Mouse (Mus musculus): ENCODE results near the gene Ahcy. TPM values are rescaled to one million over a fixed set of nuclear protein-coding genes. Genes with fewer than 3 reads are reported as not detected.
"Not testable (repeated sequence)": the region's sequence is repeated elsewhere in the genome, so short reads cannot be mapped to it uniquely, and the experiment has no call there.

Gene Ahcy
- total and polyA plus RNA-seq, 3 experiments: 32.4 to 53.1 (median 36.9) TPM

DNA sequence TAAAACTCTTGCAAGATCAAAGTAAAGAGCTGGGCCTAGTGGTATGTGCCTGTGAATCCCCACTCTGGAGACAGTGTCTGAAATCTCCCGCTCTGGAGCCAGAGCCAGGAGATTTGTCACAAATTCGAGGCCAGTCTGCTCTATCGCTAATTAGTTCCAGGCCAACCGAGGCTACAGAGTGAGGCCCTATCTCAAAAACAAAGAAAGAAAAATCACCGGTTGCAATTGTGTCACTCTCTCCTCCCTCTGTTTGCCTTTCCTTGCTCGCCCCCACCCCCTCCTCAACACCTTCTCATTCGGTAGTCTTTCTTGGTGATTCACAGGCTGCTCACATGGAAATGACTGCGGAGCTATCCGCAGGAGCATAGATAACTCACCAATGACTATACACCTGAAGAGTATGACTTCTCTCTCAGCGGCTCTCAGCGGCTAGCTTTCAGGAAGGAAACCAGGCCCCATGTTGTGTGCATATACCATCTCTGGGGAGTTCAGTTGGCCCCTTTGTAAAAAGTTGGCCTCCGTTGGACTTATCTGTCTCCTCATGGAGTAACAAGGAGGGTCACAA lies 551 bp upstream of the Ahcy start:
- DNase-seq: no peak

DNA sequence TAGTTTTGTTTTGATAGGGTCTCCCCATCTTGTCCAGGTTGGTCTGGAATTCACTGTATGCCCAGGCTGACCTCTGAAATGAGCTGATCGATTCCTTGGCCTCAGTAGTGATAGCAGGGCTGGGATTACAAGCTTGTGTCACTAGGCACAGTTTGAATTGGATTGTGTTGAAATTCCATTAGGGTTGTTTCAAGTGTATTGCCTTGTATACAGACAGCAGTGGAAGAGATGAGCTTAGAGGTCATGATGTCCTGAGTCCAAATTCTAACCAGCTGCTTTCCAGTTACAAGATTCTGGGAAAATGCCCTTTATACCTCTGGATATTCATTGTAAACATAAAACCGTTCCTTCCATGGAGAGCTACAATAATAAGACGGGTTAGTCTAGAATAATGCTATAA lies 950 bp downstream of the Ahcy start:
- DNase-seq: no peak

DNA sequence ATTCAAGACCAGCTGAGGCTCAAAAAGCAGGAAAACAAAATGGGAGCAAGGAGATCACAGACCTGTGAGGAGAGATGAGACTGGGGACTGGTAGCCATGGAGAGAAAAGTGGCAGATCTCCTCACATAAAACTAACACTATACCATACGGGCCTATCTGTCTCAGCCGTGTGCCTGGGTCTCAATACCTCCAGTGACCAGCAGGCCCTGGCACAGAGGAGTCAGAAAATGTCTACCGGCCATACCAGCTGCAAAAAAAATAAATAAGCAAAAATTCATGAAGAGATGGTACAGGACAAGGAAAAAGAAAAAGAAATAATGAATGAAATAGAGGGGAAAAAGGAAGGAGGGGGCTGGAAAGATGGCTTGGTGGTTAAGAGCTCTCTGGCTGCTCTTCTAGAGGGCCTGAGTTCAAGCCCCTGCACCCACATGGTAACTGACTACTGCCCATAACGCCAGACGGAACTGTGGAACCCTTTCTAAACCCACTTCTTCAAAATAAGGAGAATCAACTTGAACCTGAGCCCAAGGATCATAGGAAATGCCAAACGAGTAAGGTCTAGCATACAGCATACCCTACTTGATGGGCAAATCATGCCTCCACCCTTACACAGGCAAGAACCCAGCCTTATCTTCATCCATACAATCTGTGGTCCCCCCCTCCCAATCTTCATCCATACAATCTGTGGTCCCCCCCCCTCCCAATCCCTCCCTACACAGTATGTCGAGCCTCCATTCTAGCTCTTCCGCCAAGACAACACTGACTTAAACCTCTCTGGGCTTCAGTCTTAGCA lies 1.7 kb downstream of the Ahcy start:
- DNase-seq: no peak

DNA sequence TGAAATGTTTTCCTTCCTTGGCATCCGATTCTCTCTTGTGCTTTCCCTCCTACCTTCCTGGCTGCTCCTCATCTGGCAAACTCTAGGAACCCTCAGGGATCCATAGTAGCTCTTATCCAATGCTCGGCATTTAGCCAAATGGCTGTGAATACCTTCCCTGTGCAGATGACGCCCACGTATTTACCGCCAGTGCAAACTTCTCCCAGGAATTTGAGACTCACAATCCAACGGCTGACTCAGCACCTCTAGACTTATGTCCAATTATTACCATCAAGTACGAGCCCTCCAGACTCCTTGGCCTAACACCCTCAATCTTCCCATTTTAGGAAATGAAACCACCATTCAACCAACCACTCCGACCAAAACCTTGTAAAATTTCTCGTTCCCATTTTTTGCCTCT lies 3.3 kb downstream of the Ahcy start:
- DNase-seq: no peak

DNA sequence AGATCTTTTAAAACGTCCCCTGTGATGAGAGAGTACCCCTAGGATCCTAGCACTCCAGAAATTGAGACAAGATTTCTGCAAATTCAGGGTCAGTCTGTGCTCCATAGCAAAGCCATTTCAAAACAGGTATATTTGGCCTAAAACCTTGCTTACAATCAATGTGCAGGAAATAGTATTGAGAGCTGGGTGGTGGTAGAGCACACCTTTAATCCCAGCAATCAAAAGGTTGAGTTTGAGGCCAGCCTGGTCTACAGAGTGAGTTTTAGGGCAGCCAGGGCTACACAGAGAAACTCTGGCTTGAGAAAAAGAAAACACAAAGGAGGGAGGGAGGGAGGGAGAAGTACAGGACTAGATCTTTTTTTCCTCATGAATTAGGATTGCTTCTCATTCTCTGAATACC lies 16.9 kb downstream of the Ahcy start:
- no peak for DNase-seq

DNA sequence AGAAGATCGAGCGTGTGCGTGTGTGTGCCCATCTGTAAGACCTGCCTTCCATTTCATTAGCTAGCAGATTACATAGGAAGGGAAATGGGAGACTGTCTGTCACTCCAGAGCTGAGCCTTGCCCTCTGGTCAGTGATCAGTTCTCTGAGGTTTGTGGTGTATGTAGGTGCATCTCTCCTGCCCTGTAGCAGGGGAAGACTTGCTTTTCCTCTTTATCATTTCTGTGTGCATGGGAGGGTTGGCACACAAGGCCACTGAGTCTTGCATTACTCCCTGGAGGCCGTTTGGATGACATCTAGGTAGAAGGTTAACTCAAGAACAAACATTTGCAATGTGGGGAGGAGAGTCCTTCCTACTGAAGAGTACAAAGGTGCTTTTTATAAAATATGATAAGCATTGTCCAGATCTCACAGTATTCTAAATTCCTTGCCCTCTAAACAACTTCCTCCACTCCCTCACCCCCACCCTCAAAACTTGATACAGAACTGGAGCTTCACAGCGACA lies 18.2 kb downstream of the Ahcy start:
- no peak for DNase-seq

DNA sequence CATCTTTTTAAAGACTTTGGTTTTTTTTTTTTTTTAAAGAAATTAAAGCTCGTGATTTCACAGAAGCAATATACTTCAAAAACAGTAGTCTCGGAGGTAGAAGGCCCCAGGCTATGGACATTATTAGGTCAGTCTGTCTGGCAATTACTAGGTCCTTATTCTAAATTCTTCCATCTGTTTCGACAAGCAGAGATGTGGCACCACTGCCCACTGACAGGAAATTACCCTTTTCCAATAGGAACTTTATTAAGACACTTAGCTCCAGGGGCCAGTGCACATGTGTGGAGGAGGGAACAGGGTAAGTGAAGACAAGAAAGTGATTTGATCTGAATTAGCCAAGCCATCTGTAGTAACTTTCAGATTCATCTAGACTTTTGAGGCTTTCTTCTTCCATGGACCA lies 19.6 kb downstream of the Ahcy start:
- DNase-seq: no peak

DNA sequence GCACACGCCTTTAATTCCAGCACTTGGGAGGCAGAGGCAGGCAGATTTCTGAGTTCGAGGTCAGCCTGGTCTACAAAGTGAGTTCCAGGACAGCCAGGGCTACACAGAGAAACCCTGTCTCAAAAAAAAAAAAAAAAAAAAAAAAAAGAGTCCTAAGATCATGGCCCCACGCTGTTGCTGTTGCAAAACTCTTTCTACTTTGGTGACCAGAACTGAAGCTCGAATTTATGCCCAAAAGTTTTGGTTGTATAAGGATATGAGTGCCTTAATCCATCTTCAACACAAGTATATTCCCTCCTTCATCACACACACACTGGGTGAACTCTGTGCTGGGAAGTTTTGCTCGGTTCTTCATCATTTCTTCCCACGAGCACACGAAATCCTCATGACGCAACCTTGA lies 20.8 kb downstream of the Ahcy start:
- DNase-seq: not testable (repeated sequence)

DNA sequence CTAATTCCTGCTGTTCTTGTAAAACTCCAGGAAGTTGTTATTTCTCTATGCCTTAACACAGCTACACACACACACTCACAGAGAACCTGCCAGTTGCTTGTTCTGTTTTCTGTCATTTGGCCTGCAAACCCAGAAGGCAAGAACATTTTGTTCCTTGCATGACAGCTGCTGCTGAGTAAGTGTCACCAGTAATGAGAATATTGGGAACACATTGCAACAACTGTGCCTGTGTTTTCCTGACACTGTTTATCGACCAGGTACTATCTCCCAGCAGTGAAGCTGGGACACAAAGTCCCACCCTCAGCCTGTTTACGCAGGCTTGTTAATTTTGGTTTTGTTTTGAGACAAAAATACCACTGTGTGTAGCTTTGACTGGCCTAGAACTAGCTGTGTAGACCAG lies 21.6 kb downstream of the Ahcy start:
- no peak for DNase-seq

DNA sequence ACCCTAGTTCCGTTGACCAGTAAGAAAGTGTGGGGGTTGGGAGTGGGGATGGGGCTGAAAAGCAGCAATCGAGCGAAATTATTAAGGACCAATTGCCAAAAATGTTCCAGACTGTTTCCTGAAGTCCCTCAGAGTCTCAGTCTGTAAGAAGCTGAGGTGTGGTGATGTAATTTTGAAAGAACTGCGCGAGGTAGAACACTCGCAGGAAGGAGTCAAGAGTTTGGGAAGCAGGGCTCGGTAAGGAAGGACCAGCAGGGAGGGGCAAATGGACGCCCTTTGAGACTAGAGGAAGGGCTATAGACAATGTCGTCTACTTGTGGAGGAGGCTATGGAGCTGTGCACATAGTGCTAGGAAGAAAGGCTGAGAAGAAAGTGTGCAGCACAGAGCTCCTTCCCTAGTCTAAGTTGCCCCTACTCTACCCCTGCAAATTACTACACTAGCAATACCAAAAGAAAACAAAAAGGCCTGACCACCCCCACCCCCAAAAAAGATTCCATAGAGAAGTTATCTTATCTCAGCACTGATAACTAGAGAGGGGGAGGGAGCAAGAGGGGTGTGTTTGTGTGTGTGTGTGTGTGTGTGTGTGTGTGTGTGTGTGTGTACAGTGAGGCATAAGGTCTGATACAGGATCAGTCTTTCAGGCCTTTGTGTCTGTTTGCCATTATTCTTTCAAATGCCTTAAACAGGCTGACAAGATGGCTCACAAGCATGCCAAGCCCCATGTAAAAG lies 22.5 kb downstream of the Ahcy start:
- no peak for DNase-seq

DNA sequence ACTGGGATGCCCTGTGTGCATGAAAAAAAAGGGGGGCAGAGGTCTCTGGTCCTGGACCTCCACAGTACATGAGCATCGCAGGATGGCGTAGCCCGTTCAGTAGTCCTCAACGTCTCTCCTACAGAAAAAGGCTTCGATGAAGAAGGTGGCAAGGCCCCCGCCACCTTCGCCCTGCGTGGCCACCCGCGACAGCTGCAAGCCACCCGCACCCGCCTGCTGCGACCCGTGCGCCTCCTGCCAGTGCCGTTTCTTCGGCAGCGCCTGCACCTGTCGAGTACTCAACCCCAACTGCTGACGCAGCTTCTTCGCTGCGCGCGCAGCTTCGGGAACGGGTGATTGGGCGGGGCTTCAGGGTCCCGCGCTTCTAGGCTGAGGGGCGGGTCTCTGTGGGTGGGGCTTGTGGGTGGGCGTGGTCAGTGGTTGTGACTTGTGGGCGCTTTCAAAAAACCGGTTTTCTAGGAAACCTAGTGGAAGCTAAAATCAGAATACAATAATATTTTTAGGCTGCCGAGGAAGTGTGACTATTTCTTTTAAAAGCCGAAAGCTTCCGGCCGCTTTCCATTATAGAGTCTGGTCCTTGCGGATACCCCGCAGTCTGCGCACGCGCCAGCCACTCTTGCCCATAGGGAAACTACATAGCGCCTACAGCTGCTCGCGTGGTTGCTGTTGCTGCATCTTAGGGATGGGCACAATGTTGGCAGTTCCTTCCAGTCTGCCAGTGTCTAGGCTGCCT lies 23.6 kb downstream of the Ahcy start:
- peak; percentile 96 for DNase-seq

DNA sequence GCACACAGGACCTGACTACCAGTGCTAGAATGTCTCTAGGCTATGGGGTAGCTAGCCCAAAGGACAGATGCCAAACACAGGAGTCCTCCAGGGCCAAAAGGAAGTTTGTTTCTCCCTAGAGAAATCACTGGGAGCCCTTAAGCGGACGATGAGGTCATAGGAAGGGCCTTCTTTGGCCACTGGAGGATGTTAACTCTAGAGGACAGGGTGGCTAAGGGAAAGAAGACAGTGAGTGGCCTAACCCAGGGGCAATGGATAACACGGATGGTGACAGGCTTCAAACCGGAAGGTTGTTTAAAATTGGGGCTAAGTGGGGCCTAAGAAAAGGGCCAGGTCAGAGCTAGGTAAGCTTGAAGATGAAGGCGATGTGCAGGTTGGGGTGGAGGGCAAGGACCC lies 24.2 kb downstream of the Ahcy start:
- DNase-seq: peak; percentile 18

DNA sequence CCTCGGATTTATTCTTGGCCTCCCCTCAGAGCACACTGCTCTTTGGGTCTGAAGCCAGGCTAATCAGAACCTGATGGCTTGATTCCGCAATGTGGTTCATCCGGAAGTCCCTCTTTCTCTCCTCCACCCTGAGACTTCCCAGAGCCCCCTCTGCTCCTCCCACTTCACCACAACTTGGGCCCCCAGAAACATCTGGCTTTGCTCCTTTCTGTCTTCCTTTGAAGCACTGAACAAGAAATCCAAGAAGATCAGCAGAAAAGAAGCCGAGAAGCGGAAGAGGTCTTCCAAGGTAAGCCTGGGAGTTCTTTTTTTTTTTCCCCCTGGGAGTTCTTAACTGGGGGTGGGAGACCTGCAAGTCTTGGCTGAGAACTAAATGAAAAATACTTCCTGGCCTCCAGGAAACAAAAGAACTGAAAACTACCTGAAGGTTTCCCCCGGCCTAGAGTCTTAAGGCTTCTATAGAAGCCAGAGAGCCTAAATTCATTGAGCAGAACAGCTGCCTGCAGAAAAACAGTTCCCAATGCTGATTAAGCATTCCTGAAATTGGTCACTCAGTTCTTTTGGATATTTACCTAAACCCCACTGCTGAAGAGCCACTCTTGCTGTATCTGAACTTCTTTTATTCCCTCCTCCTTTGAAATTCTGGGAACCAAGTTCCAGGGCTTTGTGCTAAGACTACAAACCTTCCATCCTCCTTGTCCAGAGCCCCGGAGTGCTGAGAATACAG lies 26.7 kb downstream of the Ahcy start:
- no peak for DNase-seq

DNA sequence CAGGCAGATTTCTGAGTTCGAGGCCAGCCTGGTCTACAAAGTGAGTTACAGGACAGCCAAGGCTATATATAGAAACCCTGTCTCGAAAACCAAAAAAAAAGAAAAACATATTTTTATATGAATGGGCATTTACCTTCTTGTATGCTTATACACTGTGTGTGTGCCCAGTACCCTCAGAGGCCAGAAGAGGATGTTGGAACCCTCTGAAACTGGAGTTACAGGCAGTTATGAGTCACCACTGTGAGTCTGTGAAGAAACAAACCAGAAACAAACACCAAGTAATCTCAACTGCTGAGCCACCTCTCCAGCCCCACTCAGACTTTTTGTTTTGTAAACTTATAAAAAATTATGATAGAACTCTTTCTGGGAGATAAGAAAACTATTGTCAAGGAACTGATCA lies 27.5 kb downstream of the Ahcy start:
- DNase-seq: no peak

DNA sequence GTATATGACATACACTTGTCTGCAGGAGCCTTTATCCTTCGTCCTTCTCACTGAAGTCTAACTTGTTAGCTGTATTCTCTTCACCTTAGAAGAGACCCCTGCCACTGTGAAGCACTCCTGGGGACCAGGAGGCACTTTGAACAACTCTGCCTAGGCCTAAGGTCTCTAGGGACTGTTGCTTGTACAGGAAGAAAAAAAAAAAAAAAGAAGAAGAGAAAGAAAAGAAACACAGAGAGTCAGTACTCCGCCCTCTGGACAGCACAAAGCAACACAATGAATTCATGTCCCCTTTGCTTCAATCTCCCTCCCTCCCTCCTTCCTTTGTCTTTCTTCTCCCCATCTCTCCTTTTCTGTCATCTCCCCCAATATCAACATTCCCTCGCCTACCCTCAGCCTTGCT lies 29.2 kb downstream of the Ahcy start:
- no peak for DNase-seq

DNA sequence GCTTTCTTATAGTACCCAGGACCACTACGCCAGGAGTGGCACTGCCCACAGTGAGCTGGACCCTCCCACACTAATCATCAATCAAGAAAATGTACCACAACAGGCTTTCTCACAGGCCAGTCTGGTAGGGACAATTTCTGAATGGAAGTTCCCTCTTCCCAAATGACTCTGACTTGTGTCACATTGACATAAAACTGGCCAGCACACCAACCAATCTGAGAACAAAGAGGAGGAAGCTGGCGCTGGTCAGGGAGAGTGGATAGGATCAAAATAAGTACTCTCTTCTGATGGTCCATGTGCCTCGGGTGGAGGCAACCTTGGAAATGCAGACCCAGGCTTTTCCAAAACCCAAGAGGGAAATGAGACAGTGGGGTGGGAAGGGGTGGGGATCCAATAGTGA lies 29.8 kb downstream of the Ahcy start:
- DNase-seq: no peak

DNA sequence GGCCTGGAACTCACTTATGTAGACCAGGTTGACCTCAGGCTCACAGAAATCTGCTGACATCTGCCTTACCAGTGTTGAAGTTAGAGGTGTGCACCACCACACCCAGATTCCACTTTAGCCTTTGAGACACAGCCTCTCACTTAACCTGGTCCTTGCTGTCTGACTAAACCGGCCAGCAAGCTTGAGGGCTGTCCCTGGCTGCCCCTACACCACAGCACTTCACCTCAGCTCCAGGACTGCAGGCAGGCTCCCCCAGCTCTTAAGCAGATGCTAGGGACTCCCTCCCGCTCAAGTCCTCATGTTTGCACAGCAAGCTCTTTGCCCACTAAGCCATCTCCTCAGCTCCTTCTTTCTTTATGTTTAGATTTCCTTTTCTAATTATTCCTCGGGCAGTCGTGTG lies 34.3 kb downstream of the Ahcy start:
- DNase-seq: no peak

DNA sequence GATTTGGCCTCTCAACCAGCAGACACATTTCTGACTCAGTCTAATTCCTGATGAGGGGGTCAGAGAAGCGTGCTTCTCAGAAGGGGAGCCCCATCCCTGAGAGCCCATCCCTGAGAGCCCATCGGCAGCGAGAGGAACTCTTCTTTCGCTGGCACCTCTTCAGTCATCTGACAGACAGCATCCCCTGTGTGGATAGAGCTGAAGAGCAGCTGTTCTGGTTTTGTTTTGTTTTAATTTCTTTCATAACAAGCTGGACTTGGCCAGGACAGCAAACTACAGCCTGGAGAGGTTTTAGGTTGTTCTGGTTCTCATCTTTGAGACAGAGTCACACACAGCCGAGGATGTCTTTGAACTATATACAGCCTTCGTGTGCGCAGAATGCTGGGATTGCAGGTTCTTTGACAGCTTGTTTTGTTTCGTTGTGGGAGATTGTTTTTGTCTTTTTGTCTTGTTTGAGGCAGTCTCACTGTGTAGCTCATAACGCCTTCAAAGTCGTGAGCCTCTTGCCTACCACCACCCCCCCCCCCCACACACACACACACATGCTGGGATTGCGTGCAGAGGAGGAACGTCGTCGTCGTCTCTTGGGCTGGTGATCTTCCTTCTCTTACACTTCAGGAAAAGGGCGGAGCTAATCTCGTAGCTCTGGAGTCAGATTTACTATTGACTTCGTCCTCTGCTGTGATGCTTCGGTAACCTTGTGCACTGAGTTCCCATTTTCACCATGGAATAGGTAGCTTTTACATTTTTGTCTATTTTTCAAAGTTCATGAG lies 41.2 kb downstream of the Ahcy start:
- no peak for DNase-seq

DNA sequence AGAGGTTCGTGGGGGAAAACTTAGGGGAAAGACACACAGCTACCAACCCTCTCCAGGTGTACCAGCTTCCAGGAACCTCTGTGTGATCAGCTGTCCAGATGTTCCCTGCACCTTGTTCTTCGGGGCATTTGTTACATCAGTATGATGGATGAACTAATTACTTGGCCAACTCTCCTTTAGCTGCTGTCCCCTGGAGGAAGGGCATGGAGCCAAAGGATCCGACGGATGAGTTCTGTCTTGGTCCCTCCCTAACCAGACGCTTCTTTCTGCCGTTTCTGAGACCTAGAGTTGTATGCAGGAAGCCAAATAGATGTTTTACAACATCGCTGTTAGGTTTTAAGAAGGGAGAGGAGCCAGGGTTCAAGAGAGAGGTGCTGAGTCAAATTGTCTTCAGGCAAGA lies 43.5 kb downstream of the Ahcy start:
- no peak for DNase-seq

DNA sequence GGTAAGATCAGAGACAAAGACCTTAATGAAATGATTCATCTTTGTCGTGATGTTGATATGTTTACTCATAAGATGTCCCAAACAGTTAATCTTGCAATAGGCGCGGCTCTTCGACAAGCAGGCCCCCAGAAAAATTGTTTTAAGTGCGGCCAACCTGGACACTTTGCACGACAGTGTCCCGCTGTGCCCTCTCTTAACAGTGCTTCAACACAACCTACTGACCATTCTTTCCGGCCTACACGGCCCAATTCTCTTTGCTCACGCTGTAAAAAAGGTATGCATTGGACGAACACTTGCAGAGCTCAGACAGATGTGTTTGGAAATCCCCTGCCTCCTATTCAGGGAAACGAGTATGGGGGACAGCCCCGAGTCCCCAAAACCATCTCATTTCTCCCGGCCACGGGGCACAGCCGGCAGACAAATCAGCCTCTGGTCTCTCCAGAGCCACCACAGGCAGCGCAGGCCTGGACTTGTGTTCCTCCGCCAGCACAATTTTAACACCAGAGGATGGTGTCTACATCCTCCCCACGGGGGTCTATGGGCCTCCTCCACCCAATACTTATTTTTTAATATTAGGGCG lies 54.0 kb downstream of the Ahcy start:
- not testable (repeated sequence) for DNase-seq

DNA sequence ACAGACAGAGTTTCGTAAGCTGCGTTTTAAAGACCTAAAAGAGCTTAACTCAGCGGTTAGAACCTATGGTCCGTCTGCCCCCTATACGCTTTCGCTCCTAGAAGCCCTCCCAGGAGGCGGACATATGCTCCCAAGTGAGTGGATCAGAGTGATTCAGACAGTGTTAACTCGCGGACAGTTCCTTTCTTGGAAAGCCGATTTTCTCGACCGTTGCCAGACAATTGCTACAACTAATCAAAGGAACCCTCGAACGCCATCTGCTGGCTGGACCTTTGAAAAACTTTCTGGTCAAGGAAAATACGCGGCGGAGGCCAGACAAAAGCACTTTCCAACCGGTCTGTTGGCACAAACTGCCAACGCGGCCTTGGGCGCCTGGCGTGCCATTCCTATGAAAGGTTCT lies 54.6 kb downstream of the Ahcy start:
- peak; percentile 98 for DNase-seq

All from adrenal gland, adult 2 months (tissue).